Mouse (Mus musculus): ENCODE measurements around the gene Nmt2.

Gene Nmt2

DNA sequence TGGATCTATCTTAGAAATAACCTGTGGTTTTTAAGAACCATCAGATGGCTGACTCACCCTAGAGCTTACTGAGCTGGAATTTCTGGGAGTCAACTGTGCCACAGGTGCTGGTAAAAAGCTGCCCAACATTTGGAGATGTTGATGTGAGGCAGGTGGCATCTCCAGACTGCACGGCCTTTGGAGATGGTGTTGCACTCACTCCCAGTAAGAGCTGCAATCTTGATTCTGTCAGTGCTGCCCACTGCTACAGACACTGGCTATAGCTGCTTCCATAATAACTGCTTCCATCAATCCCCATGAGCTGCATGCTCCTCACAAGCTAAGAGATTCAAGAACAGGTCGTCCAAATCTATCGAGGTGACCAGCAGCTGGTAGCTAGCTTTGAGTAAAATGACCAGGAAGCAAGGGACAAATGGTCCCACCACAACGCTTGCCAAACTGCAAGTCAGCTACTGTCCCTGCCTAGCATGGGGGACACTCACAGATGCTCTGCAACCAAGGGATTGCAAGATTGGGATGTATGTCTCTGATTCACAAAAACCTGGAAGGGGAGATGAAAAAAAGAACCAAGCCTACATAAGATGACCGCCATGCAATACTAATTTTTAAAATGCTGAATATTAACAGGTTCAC, 47.2 kb downstream of the Nmt2 start:
- no peak for DNase-seq

GRCm38 (mm10) chr2:3332056-3332455, 48.0 kb downstream of the Nmt2 start:
- no peak for DNase-seq

GRCm38 (mm10) chr2:3332484-3333242, 48.7 kb downstream of the Nmt2 start, which contains the start of gene Rpp38:
Rpp38 (minus strand) TSS chr2:3332643.
- DNase-seq = peak; percentile 98 to 99

DNA sequence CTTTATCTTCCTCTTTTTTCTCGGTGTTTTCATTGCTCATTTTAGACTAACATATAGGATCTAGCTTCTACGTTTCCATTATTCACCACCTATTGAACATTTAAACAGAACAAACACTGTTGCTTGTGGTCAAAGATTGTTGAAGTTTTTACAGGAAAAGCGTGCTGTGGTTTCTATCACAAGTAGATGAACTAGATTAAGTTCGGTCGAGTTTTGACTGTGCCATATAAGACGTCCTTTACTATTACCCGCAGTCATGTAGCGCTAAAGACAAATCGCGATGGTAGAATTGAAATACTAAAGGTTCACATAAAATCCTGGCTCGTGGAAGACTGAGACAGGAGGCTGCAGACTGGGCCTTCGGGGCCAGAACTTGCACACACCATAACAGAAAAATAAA, 49.7 kb downstream of the Nmt2 start:
- no peak for DNase-seq

- DNase-seq = peak; percentile 77 to 78
These were observed 51.7 kb downstream of the Nmt2 start, which contains the start of gene Acbd7 for GRCm38 (mm10) chr2:3335611-3336301. Acbd7 (plus strand) TSS chr2:3336168.

GRCm38 (mm10) chr2:3348422-3348821, 64.4 kb downstream of the Nmt2 start:
- no peak for DNase-seq

- DNase-seq = peak; percentile 13 to 14
These were observed 64.9 kb downstream of the Nmt2 start for GRCm38 (mm10) chr2:3348919-3349318.

- DNase-seq = no peak
These were observed 69.1 kb downstream of the Nmt2 start for GRCm38 (mm10) chr2:3353160-3353559.

GRCm38 (mm10) chr2:3355793-3356192, 71.8 kb downstream of the Nmt2 start:
- no peak for DNase-seq

- DNase-seq = no peak
These were observed 72.3 kb downstream of the Nmt2 start for GRCm38 (mm10) chr2:3356311-3356710.

- DNase-seq = no peak
These were observed 73.9 kb downstream of the Nmt2 start for GRCm38 (mm10) chr2:3357887-3358286.

- DNase-seq = no peak
These were observed 77.1 kb downstream of the Nmt2 start for GRCm38 (mm10) chr2:3361067-3361466.

- DNase-seq = no peak
These were observed 81.1 kb downstream of the Nmt2 start for GRCm38 (mm10) chr2:3365127-3365526.

All from kidney, postnatal 36 days (tissue).